Mouse (Mus musculus) midbrain, embryonic 14.5 days (tissue): ENCODE results near the gene AF366264. TPM values are rescaled to one million over a fixed set of nuclear protein-coding genes. Genes with fewer than 3 reads are reported as not detected.
"Not testable (repeated sequence)": the region's sequence is repeated elsewhere in the genome, so short reads cannot be mapped to it uniquely, and the experiment has no call there.

Experiments used
- ATAC-seq: fragments of 200-750 bp; cut with Nextera tagmentation; 2 replicates; pipeline ENCODE4 v1.8.0; 2017; ENCODE audit warnings: moderate number of reproducible peaks, moderate library complexity; ENCODE audit not compliant: low FRiP score, low TSS enrichment
- DNase-seq: peaks from one replicate; pipeline ENCODE4 v3.0.0-alpha.2; 2015
- H3K27ac ChIP-seq: fragments of 300-500 bp; sonication (generic); replicated peaks from 2 replicates; pipeline ENCODE4 v1.5.1; 2014; ENCODE audit warnings: mild to moderate bottlenecking, low read depth, low read length, moderate library complexity
- H3K27me3 ChIP-seq: fragments of 300-500 bp; sonication (generic); 2 replicates; pipeline ENCODE4 v1.6.1; 2014; ENCODE audit warnings: low read length, control low read depth, mixed read lengths; ENCODE audit not compliant: control insufficient read depth, insufficient read depth
- H3K36me3 ChIP-seq: fragments of 300-500 bp; sonication (generic); 2 replicates; pipeline ENCODE4 v1.6.1; 2014; ENCODE audit warnings: low read length, control low read depth; ENCODE audit not compliant: control insufficient read depth, insufficient read depth
- H3K4me1 ChIP-seq: fragments of 300-500 bp; sonication (generic); 2 replicates; pipeline ENCODE4 v1.6.1; 2014; ENCODE audit warnings: mild to moderate bottlenecking, antibody characterized with exemption, low read length, control low read depth; ENCODE audit not compliant: control insufficient read depth, insufficient read depth
- H3K4me2 ChIP-seq: fragments of 300-500 bp; sonication (generic); 2 replicates; pipeline ENCODE4 v1.6.1; 2014; ENCODE audit warnings: mild to moderate bottlenecking, low read length, moderate library complexity
- H3K4me3 ChIP-seq: fragments of 300-500 bp; sonication (generic); replicated peaks from 2 replicates; pipeline ENCODE4 v1.5.1; 2014; ENCODE audit warnings: low read depth, low read length
- H3K9ac ChIP-seq: fragments of 300-500 bp; sonication (generic); replicated peaks from 2 replicates; pipeline ENCODE4 v1.6.1; 2014; ENCODE audit warnings: mild to moderate bottlenecking, low read length, moderate library complexity
- H3K9me3 ChIP-seq: fragments of 300-500 bp; sonication (generic); 2 replicates; pipeline ENCODE4 v1.6.1; 2016; ENCODE audit warnings: low read length, control low read depth, mixed read lengths; ENCODE audit not compliant: control insufficient read depth
- WGBS: fragments of 180-500 bp; shearing (Covaris S2); extraction: QIAGEN DNeasy Blood & Tissue Kit; methylation state at CpG from one replicate; pipeline ENCODE4 v1.1.7; 2014; 5-methylcytosine and 5-hydroxymethylcytosine counted together
- polyA plus RNA-seq: library from polyadenylated mRNA; unstranded; fragments of >200 nt; fragmentation: Nextera tagmentation; extraction: Ambion mirVana; gene quantifications from 2 replicates; pipeline ENCODE4 v1.2.1, GENCODE M21; 2014

AF366264 gene
- polyA plus RNA-seq: not detected in 2 replicates

DNA sequence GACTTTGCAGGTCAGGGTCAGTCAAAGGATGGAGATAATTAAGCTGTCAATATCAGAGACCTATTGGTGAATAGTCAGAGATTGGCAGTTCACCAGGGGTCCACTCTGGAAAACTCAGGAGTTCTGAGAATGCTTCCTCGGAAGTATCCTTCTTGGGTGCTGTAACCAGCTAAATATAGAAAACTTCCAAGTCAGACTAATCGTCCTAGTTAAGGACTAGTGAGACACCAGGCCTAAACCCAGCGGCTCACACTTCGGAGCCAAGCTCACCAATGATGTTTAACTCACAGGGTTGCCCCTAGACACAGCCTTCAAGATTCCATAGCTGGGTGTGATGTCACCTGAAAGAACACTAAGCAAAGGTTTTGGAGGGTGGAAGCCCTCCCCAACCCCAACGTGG lies at the start of gene AF366264:
Gene AF366264 (minus strand): TSS at position 101 of the 400 bp plus-strand sequence.
- not testable (repeated sequence) for H3K9ac ChIP-seq, H3K27ac ChIP-seq, H3K4me1 ChIP-seq, H3K9me3 ChIP-seq, H3K27me3 ChIP-seq, ATAC-seq, H3K36me3 ChIP-seq, H3K4me3 ChIP-seq, H3K4me2 ChIP-seq, DNase-seq
- WGBS: 89% methylated on average over 5 of the region's 5 CpGs

DNA sequence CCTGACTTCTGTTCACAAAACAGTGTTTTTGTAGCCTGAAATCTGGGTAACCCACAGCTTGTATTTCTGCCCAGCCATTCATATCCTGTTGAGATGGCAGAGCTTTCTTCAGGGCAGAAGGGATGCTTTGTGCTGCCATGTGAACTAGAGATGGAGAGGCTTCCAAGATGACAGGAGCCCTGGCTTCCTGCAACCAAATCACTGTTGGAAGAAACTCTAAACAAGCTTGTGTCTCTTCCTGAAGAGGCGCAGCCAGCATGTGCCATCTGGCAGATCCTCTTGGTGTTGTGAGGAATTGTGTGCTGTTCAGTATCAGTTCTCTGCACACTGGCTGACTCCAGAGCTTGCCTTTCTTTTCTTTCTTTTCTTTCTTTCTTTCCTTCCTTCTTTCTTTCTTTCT lies 5.1 kb upstream of the AF366264 start:
- H3K27me3 ChIP-seq, H3K9ac ChIP-seq, H3K9me3 ChIP-seq, H3K4me2 ChIP-seq, DNase-seq, H3K4me1 ChIP-seq, H3K27ac ChIP-seq, ATAC-seq, H3K4me3 ChIP-seq, H3K36me3 ChIP-seq: not testable (repeated sequence)
- 100% methylated on average over 1 of the region's 1 CpGs for WGBS

DNA sequence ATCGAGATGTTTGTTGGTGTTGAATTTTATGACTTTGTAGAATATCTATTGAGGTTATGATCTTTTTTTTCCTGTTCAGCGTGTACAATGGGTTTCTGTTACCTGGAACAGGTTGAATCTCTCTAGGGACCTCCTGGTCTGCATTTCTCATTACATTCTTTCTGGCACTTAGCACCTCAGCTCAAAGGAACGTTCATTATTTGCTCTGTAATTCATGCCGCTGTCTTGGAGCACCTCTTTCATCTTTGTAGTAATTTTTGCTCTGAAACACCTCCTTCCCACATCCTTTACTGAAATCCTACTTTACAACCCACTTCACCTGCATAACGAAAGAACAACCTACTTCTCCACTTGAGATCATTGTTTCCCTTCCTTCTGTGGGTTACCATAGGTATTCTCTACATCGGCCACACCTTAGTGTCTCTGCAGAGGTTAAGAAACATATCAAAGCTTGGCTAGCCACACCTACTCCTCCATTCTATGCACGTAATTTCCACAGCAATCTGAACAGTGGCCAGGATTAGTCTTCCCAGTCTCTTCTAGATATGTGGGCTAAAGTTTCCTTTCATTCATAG lies 9.5 kb downstream of the AF366264 start:
- Histone ChIP-seq H3K27ac (no peak overlapping the region), H3K9ac (no peak overlapping the region), H3K4me1 (no peaks in the 10 kb centered on the region), H3K9me3 (no peaks in the 10 kb centered on the region), H3K4me2 (no peak overlapping the region), H3K4me3 (no peak overlapping the region), H3K27me3 (no peaks in the 10 kb centered on the region), H3K36me3 (no peaks in the 10 kb centered on the region)
- 82% methylated on average over 7 of the region's 7 CpGs for WGBS
- ATAC-seq: no peak
- DNase-seq: no peak

DNA sequence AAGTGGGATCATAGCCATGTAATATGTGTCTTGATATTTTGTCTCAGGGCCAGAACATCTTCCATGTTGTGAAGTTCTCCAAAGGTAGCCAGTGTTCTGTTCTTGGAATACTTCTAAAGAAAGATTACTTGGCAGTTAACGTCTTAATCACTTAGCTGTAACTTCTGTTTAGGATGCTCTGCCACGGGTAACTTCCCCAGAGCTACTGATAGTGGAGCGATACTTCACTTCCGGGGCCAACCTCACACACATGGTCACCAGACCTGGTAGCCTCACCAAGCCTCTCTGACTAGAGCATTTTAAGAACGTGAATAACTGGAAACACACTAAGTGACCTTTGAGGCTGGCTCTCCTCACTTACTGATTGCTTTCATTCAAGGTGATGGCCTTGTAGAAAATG lies 38.6 kb downstream of the AF366264 start:
- H3K27ac ChIP-seq: no peak overlapping the region
- ATAC-seq (no peak), DNase-seq (no peak)
- no peaks in the 10 kb centered on the region for H3K4me1 ChIP-seq
- WGBS: 92% methylated on average over 5 of the region's 5 CpGs
- H3K4me3 ChIP-seq: no peak overlapping the region
- peaks cover 43% of the 10 kb centered on the region for H3K36me3 ChIP-seq
- H3K4me2 ChIP-seq: no peak overlapping the region
- H3K27me3 ChIP-seq: no peaks in the 10 kb centered on the region
- no peaks in the 10 kb centered on the region for H3K9me3 ChIP-seq
- H3K9ac ChIP-seq: no peak overlapping the region

DNA sequence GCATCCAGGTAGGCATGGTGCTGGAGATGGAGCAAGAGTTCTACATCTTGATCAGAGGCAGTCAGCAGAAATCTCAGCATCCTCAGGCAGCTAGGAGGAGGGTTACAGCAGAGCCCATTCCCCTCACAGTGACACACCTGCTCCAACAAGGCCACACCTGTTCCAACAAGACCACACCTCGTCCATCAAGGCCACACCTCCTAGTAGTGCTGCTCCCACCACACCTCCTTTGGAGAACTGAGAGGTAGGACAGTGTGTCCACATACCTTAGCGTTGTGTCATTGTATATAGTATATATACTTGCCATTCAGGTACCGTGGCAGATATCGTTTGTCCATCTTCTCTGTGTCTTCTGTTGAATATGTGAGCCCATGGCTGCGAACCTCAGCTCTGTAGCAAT lies 40.5 kb downstream of the AF366264 start:
- DNase-seq (no peak), ATAC-seq (no peak)
- H3K36me3 ChIP-seq: peaks cover 51% of the 10 kb centered on the region
- no peak overlapping the region for H3K9ac ChIP-seq
- H3K27me3 ChIP-seq: no peaks in the 10 kb centered on the region
- no peak overlapping the region for H3K4me2 ChIP-seq
- H3K4me1 ChIP-seq: no peaks in the 10 kb centered on the region
- 96% methylated on average over 5 of the region's 5 CpGs for WGBS
- no peak overlapping the region for H3K27ac ChIP-seq
- no peaks in the 10 kb centered on the region for H3K9me3 ChIP-seq
- no peak overlapping the region for H3K4me3 ChIP-seq

DNA sequence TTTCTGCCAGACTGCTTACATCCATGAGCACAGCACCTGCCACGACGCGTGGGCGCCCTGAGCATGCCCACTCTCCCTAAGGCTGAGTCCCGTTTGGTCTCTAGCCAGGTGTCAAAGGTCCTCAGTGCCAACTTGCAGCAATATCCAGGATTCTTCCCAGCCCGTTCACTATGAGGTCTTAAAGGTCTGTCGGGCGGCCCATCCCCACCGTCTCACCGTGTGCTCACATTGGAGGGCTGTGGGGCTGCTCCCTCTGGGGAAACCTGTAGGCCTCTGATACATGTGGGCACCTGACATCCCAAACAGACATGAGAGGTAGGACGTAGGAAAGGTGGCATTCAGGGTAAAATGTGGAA lies 44.5 kb downstream of the AF366264 start:
- peaks cover 59% of the 10 kb centered on the region for H3K36me3 ChIP-seq

DNA sequence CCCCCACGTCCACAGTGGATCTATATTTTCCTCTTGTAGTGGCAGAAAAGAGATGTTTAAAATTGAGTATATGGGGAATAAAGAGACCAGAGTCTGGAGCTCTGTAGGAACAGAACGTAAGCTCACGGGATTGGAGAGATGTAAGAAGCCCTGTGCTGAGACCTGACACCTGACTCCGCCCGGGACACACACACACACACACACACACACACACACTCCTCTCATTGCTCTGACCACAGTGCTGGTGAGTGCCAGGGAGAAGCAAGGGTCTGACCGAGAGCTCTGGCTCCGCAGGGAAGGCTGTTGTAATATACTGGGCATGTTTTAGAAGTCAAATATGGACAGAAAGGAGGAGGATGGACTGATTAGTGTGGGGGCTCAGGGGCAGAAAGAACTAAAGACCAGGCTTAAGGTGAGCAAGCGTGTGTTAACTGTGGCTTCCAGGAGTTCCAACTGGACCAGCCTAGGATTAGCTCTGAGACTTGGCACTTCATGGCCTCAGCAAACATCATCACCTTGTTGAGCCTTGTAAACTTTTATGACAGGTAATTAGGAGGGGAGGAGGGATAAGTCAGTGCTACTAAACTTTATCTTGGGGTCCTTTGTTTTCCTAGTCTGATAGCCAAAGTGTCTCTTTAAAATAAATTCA lies 45.0 kb downstream of the AF366264 start:
- Histone ChIP-seq H3K4me3 (no peak overlapping the region), H3K9ac (no peak overlapping the region), H3K27ac (no peak overlapping the region), H3K36me3 (peaks cover 54% of the 10 kb centered on the region), H3K4me2 (no peak overlapping the region), H3K9me3 (no peaks in the 10 kb centered on the region), H3K27me3 (no peaks in the 10 kb centered on the region), H3K4me1 (no peaks in the 10 kb centered on the region)
- WGBS: 93% methylated on average over 8 of the region's 8 CpGs
- no peak for ATAC-seq
- no peak for DNase-seq

More for the DNA sequence above, 44.5 kb downstream of the AF366264 start:
- Histone ChIP-seq H3K27ac (no peak overlapping the region), H3K4me3 (no peak overlapping the region), H3K4me1 (no peaks in the 10 kb centered on the region), H3K4me2 (no peak overlapping the region), H3K27me3 (no peaks in the 10 kb centered on the region), H3K9ac (no peak overlapping the region), H3K9me3 (no peaks in the 10 kb centered on the region)
- DNase-seq: no peak
- ATAC-seq: no peak
- 94% methylated on average over 11 of the region's 11 CpGs for WGBS

DNA sequence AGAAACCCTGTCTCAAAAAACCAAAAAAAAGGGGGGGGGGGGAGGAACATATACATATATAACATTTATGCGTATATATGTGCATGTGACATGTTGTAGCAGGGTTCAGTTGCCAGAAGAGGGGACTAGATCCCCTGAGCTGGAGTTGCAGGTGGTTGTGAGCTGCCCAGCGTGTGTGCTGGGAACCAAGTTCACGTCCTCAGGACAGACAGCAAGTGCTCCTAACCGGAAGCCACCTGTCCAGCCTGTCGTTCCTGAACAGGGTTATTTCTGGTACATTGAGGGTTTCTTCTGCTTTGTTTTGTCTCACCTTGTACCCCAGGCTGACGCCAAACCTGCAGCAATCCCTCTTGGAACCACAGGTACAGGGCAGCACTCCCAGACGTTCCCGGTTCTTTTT lies 48.6 kb downstream of the AF366264 start:
- Histone ChIP-seq H3K4me2 (no peak overlapping the region), H3K9me3 (no peaks in the 10 kb centered on the region), H3K4me1 (peaks cover 6% of the 10 kb centered on the region), H3K9ac (no peak overlapping the region), H3K4me3 (no peak overlapping the region), H3K36me3 (peaks cover 24% of the 10 kb centered on the region), H3K27ac (no peak overlapping the region), H3K27me3 (no peaks in the 10 kb centered on the region)
- DNase-seq: no peak
- ATAC-seq: no peak
- WGBS: 96% methylated on average over 8 of the region's 8 CpGs

DNA sequence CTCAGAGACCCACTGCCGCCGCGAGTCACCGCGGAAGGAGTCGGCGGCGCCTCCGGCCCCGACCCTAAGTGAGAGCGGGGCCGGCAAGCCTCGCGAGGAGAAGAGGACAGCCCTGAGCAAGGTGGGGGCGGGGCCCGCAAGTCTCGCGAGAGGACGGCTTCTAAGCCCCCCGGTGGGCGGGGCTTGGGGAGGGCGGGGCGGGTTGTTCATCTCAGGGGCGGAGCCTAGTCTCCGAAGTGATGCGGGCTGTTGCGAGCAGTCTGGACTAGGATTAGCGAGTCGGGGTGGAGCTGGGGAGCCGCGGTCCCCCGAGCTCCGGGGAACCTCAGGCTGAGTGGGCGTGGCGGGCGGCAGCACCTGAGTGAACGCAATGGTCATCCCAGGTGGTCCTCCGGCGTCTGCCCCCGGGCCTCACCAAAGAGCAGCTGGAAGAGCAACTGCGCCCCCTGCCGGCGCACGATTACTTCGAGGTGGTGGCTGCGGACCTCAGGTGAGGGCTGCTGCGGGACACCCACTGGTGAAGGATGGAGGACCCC lies 52.4 kb downstream of the AF366264 start:
- Histone ChIP-seq H3K4me1 (peaks cover 8% of the 10 kb centered on the region), H3K9me3 (no peaks in the 10 kb centered on the region), H3K36me3 (peaks cover 24% of the 10 kb centered on the region), H3K4me2 (peak overlapping the region; percentile 81), H3K27me3 (no peaks in the 10 kb centered on the region), H3K9ac (peak overlapping the region; percentile 93), H3K4me3 (peak overlapping the region; percentile 56), H3K27ac (peak overlapping the region; percentile 99)
- DNase-seq (peak; percentile 100), ATAC-seq (peak; percentile 97)
- under 1% methylated on average over 37 of the region's 47 CpGs for WGBS
